Mouse (Mus musculus) embryonic facial prominence, embryonic 11.5 days (tissue): ENCODE measurements around the gene Cradd. TPM values are rescaled to one million over a fixed set of nuclear protein-coding genes. Genes with fewer than 3 reads are reported as not detected.
A peak's percentile ranks its signal among the peaks of the same experiment; 100 is the strongest.

Experiments
- ATAC-seq: fragments of 200-750 bp; cut with Nextera tagmentation; replicated peaks from 2 replicates; pipeline ENCODE4 v1.8.0; 2017; ENCODE audit warnings: low read depth; ENCODE audit not compliant: insufficient number of reproducible peaks, low FRiP score, low TSS enrichment
- DNase-seq: peaks from one replicate; pipeline ENCODE4 v3.0.0-alpha.2; 2015; ENCODE audit warnings: low spot score
- H3K27ac ChIP-seq: fragments of 300-500 bp; sonication (generic); replicated peaks from 2 replicates; pipeline ENCODE4 v1.5.1; 2014; ENCODE audit warnings: mild to moderate bottlenecking, low read depth, low read length, control low read depth
- H3K27me3 ChIP-seq: fragments of 300-500 bp; sonication (generic); 2 replicates; pipeline ENCODE4 v1.6.1; 2014; ENCODE audit warnings: mild to moderate bottlenecking, low read length, moderate library complexity, mixed read lengths; ENCODE audit not compliant: control insufficient read depth, insufficient read depth
- H3K36me3 ChIP-seq: fragments of 300-500 bp; sonication (generic); replicated peaks from 2 replicates; pipeline ENCODE4 v1.6.1; 2014; ENCODE audit warnings: low read depth, mild to moderate bottlenecking, low read length, moderate library complexity, mixed read lengths; ENCODE audit not compliant: control insufficient read depth, insufficient read depth
- H3K4me1 ChIP-seq: fragments of 300-500 bp; sonication (generic); 2 replicates; pipeline ENCODE4 v1.6.1; 2014; ENCODE audit warnings: low read length, mixed read lengths; ENCODE audit not compliant: control insufficient read depth, insufficient read depth
- H3K4me2 ChIP-seq: fragments of 300-500 bp; sonication (generic); 2 replicates; pipeline ENCODE4 v1.6.1; 2014; ENCODE audit warnings: low read depth, mild to moderate bottlenecking, control low read depth, low read length, moderate library complexity
- H3K4me3 ChIP-seq: fragments of 300-500 bp; sonication (generic); 2 replicates; pipeline ENCODE4 v1.5.1; 2014; ENCODE audit warnings: low read depth, low read length, control low read depth
- H3K9ac ChIP-seq: fragments of 300-500 bp; sonication (generic); replicated peaks from 2 replicates; pipeline ENCODE4 v1.6.1; 2014; ENCODE audit warnings: mild to moderate bottlenecking, control low read depth, low read length
- H3K9me3 ChIP-seq: fragments of 300-500 bp; sonication (generic); replicated peaks from 2 replicates; pipeline ENCODE4 v1.6.1; 2016; ENCODE audit warnings: mild to moderate bottlenecking, low read length, inconsistent platforms, mixed read lengths; ENCODE audit not compliant: control insufficient read depth
- WGBS: fragments of 180-500 bp; shearing (Covaris S2); extraction: QIAGEN DNeasy Blood & Tissue Kit; methylation state at CpG from one replicate; pipeline ENCODE4 v1.1.7; 2014; 5-methylcytosine and 5-hydroxymethylcytosine counted together
- polyA plus RNA-seq: library from polyadenylated mRNA; unstranded; fragments of >200 nt; fragmentation: Nextera tagmentation; extraction: Ambion mirVana; gene quantifications from 2 replicates; pipeline ENCODE4 v1.2.1, GENCODE M21; 2014

The Cradd gene
- polyA plus RNA-seq, 1 experiment from 2014 or later, result 15.3 TPM

GRCm38 (mm10) chr10:95255018-95255680 is 68.8 kb downstream of the Cradd start:
- DNase-seq (no peak), ATAC-seq (no peak)
- H3K27me3 ChIP-seq, result no peaks in the 10 kb centered on the region
- WGBS, result 50% methylated on average over 8 of the region's 8 CpGs
- peaks cover 4% of the 10 kb centered on the region; the same call in 1 of the 2 replicates for H3K4me1 ChIP-seq
- H3K36me3 ChIP-seq, result no peaks in the 10 kb centered on the region
- no peaks in the 10 kb centered on the region for H3K9me3 ChIP-seq
- H3K9ac ChIP-seq, result no peak overlapping the region
- H3K27ac ChIP-seq, result no peak overlapping the region
- H3K4me2 ChIP-seq, result no peak overlapping the region
- H3K4me3 ChIP-seq, result no peak overlapping the region

- Histone ChIP-seq H3K27ac (0 out of 2 replicates have a peak overlapping the region, but pooled peaks have one; percentile 16), H3K36me3 (no peaks in the 10 kb centered on the region), H3K9ac (no peak overlapping the region), H3K4me3 (no peak overlapping the region), H3K27me3 (no peaks in the 10 kb centered on the region), H3K9me3 (no peaks in the 10 kb centered on the region), H3K4me1 (peaks cover 4% of the 10 kb centered on the region; the same call in 1 of the 2 replicates), H3K4me2 (no peak overlapping the region)
- 43% methylated on average over 13 of the region's 13 CpGs for WGBS
- DNase-seq, result no peak
- no peak for ATAC-seq
Measured at GRCm38 (mm10) chr10:95254453-95255001, 69.4 kb downstream of the Cradd start.

GRCm38 (mm10) chr10:95254046-95254445 is 69.9 kb downstream of the Cradd start:
- Histone ChIP-seq H3K4me3 (no peak overlapping the region), H3K27me3 (no peaks in the 10 kb centered on the region), H3K9ac (no peak overlapping the region), H3K4me2 (no peak overlapping the region), H3K36me3 (no peaks in the 10 kb centered on the region), H3K27ac (no peak overlapping the region), H3K9me3 (no peaks in the 10 kb centered on the region), H3K4me1 (peaks cover 4% of the 10 kb centered on the region; the same call in 1 of the 2 replicates)
- no peak for ATAC-seq
- 65% methylated on average over 3 of the region's 3 CpGs for WGBS
- DNase-seq, result no peak

- no peak overlapping the region for H3K27ac ChIP-seq
- peaks cover 4% of the 10 kb centered on the region; the same call in 1 of the 2 replicates for H3K4me1 ChIP-seq
- H3K27me3 ChIP-seq, result no peaks in the 10 kb centered on the region
- H3K9me3 ChIP-seq, result no peaks in the 10 kb centered on the region
- no peak overlapping the region for H3K4me2 ChIP-seq
- no peak overlapping the region for H3K9ac ChIP-seq
- ATAC-seq (no peak), DNase-seq (no peak)
- H3K36me3 ChIP-seq, result no peaks in the 10 kb centered on the region
- H3K4me3 ChIP-seq, result no peak overlapping the region
- WGBS, result 63% methylated on average over 16 of the region's 16 CpGs
Measured at GRCm38 (mm10) chr10:95251674-95252073, 72.3 kb downstream of the Cradd start.

- Histone ChIP-seq H3K4me2 (no peak overlapping the region), H3K9ac (no peak overlapping the region), H3K27me3 (no peaks in the 10 kb centered on the region), H3K9me3 (no peaks in the 10 kb centered on the region), H3K36me3 (no peaks in the 10 kb centered on the region), H3K27ac (peak overlapping the region; percentile 48; the same call in 1 of the 2 replicates), H3K4me3 (no peak overlapping the region), H3K4me1 (no peaks in the 10 kb centered on the region)
- ATAC-seq (0 out of 2 replicates have a peak, but pooled peaks have one; percentile 34), DNase-seq (no peak)
- WGBS, result 25% methylated on average over 6 of the region's 6 CpGs
Measured at GRCm38 (mm10) chr10:95248362-95248761, 75.6 kb downstream of the Cradd start.

- no peak overlapping the region for H3K4me3 ChIP-seq
- no peaks in the 10 kb centered on the region for H3K4me1 ChIP-seq
- H3K9ac ChIP-seq, result no peak overlapping the region
- no peaks in the 10 kb centered on the region for H3K36me3 ChIP-seq
- ATAC-seq, result no peak
- no peaks in the 10 kb centered on the region for H3K9me3 ChIP-seq
- H3K27me3 ChIP-seq, result no peaks in the 10 kb centered on the region
- no peak overlapping the region for H3K27ac ChIP-seq
- no peak for DNase-seq
- no peak overlapping the region for H3K4me2 ChIP-seq
- 81% methylated on average over 2 of the region's 2 CpGs for WGBS
Measured at GRCm38 (mm10) chr10:95246696-95247095, 77.2 kb downstream of the Cradd start.

- H3K36me3 ChIP-seq, result no peaks in the 10 kb centered on the region
- ATAC-seq, result no peak
- no peak overlapping the region for H3K4me2 ChIP-seq
- H3K27me3 ChIP-seq, result no peaks in the 10 kb centered on the region
- no peaks in the 10 kb centered on the region for H3K4me1 ChIP-seq
- H3K9ac ChIP-seq, result no peak overlapping the region
- WGBS, result 79% methylated on average over 2 of the region's 2 CpGs
- no peak overlapping the region for H3K4me3 ChIP-seq
- DNase-seq, result no peak
- no peaks in the 10 kb centered on the region for H3K9me3 ChIP-seq
- H3K27ac ChIP-seq, result no peak overlapping the region
Measured at GRCm38 (mm10) chr10:95245680-95245982, 78.3 kb downstream of the Cradd start.

- H3K4me3 ChIP-seq, result no peak overlapping the region
- WGBS, result 37% methylated on average over 16 of the region's 23 CpGs
- H3K4me1 ChIP-seq, result no peaks in the 10 kb centered on the region
- DNase-seq (no peak), ATAC-seq (no peak)
- H3K9me3 ChIP-seq, result no peaks in the 10 kb centered on the region
- no peaks in the 10 kb centered on the region for H3K27me3 ChIP-seq
- H3K9ac ChIP-seq, result no peak overlapping the region
- no peaks in the 10 kb centered on the region for H3K36me3 ChIP-seq
- no peak overlapping the region for H3K27ac ChIP-seq
- no peak overlapping the region for H3K4me2 ChIP-seq
Measured at GRCm38 (mm10) chr10:95244961-95245679, 78.8 kb downstream of the Cradd start.
